Comparison of ENCODE assay signal across 19 mouse cellular contexts in genomic region chr7:80702510-80702909, GRCm38 (mm10). TPM values are rescaled to one million over a fixed set of nuclear protein-coding genes. Genes with fewer than 3 reads are reported as not detected.
DNase-seq lines count a peak whose midpoint lies in the region; ATAC-seq and TF ChIP-seq lines count a peak whose summit lies in the region.
"Had no signal": no experiment of that assay in that cellular context is flagged by ENCODE, and none has a peak within 500 bp of the region (broad histone marks: within the 10 kb centered on the region; RNA-seq: fewer than 3 reads in every experiment).

No protein-coding gene starts in this region.

- peak; percentile 22 to 27; a peak in 2 of 4 replicates for TF ChIP-seq EP300 in MEL (IDR thresholded peaks at IDR 0.05; ENCODE audit: low read depth in 1 of 2, low read length in 2 of 2)

- DNase-seq in 3T3-L1 (ENCODE audit: low read depth, low spot score) (peak; percentile 16), MEL (ENCODE audit: low read depth, low spot score) (peak; percentile 51)
- no peak for DNase-seq in right cerebral cortex, postnatal 36 days (ENCODE audit: low spot score in 2 of 2)
- DNase-seq in right cerebral cortex, postnatal 10 days (ENCODE audit: low spot score in 2 of 2), result no peak
- DNase-seq in gastrocnemius, postnatal 36 days, result no peak
- DNase-seq: cerebellum, postnatal 14 days; forebrain, postnatal 0 days; gastrocnemius, postnatal 10 days; kidney, adult 2 months; lung, embryonic 14.5 days had no signal

- peaks cover 0 to 29% of the 10 kb centered on the region in 2 experiments; a peak in 2 of 4 replicates for H3K36me3 ChIP-seq in MEL (ENCODE audit: control insufficient read depth in 1 of 2, insufficient read depth in 2 of 2, low read length in 2 of 2)
- H3K36me3 ChIP-seq in liver, embryonic 16.5 days (ENCODE audit: control insufficient read depth, insufficient read depth), result no peaks in the 10 kb centered on the region
- H3K36me3 ChIP-seq in forebrain, embryonic 15.5 days, result no peaks in the 10 kb centered on the region
- H3K36me3 ChIP-seq: limb, embryonic 10.5 days; neural tube, embryonic 12.5 days had no signal

- no peak overlapping the region for H3K4me3 ChIP-seq in MEL (ENCODE audit: control insufficient read depth in 1 of 2, insufficient read depth in 1 of 2, low read depth in 2 of 2, low read length in 2 of 2)
- H3K4me3 ChIP-seq in liver, embryonic 16.5 days (ENCODE audit: low read depth, low read length), result no peak overlapping the region
- no peak overlapping the region for H3K4me3 ChIP-seq in forebrain, embryonic 15.5 days
- H3K4me3 ChIP-seq: limb, embryonic 10.5 days; neural tube, embryonic 12.5 days had no signal

- H3K4me2 ChIP-seq in liver, embryonic 16.5 days (ENCODE audit: low read depth, low read length), result peak overlapping the region; percentile 23; the same call in 1 of the 2 replicates
- H3K4me2 ChIP-seq in forebrain, embryonic 15.5 days (replicated peaks), result no peak overlapping the region
- H3K4me2 ChIP-seq: heart, embryonic 11.5 days; lung, embryonic 14.5 days; neural tube, embryonic 12.5 days had no signal

- TF ChIP-seq CTCF in MEL (IDR thresholded peaks at IDR 0.05 in 2 of 3, conservative IDR thresholded peaks at IDR 0.05 in 1 of 3; ENCODE audit: control insufficient read depth in 1 of 3, insufficient read depth in 1 of 3, low read depth in 2 of 3, low read length in 3 of 3, poor library complexity in 1 of 3, severe bottlenecking in 1 of 3), result peak in 1 of 3 experiments; percentile 18; a peak in 1 of 6 replicates

- H3K27me3 ChIP-seq in MEL (ENCODE audit: control insufficient read depth in 1 of 2, insufficient read depth in 2 of 2, low read length in 2 of 2), result no peaks in the 10 kb centered on the region
- H3K27me3 ChIP-seq in liver, embryonic 16.5 days (ENCODE audit: control insufficient read depth, insufficient read depth, low read depth, low read length), result no peaks in the 10 kb centered on the region
- H3K27me3 ChIP-seq in forebrain, embryonic 15.5 days, result no peaks in the 10 kb centered on the region
- H3K27me3 ChIP-seq: neural tube, embryonic 12.5 days; Patski had no signal

- no peaks in the 10 kb centered on the region for H3K9me3 ChIP-seq in MEL (replicated peaks; ENCODE audit: insufficient read depth, low read length)
- H3K9me3 ChIP-seq in liver, embryonic 16.5 days (replicated peaks; ENCODE audit: control insufficient read depth, low read length), result no peaks in the 10 kb centered on the region
- no peaks in the 10 kb centered on the region for H3K9me3 ChIP-seq in forebrain, embryonic 15.5 days
- H3K9me3 ChIP-seq: limb, embryonic 10.5 days; neural tube, embryonic 12.5 days had no signal

- H3K79me2 ChIP-seq in MEL (ENCODE audit: control insufficient read depth, insufficient read depth, low read length, poor library complexity), result no peaks in the 10 kb centered on the region

- intact Hi-C loops in gastrocnemius, postnatal 36 days (cut with DNase I), result no loop called here

- H3K27ac ChIP-seq in MEL (ENCODE audit: control insufficient read depth, low read depth, low read length), result no peak overlapping the region
- peak overlapping the region; percentile 56; the same call in 1 of the 2 replicates for H3K27ac ChIP-seq in liver, embryonic 16.5 days (ENCODE audit: low read length)
- H3K27ac ChIP-seq in forebrain, embryonic 15.5 days (replicated peaks), result no peak overlapping the region
- H3K27ac ChIP-seq: hindbrain, postnatal 0 days; limb, embryonic 10.5 days; neural tube, embryonic 12.5 days had no signal

- no peak for TF ChIP-seq RAD21 in MEL (IDR thresholded peaks at IDR 0.05; ENCODE audit: low read depth, low read length)

- H3K9ac ChIP-seq in MEL (ENCODE audit: control insufficient read depth, low read depth, low read length, poor library complexity, severe bottlenecking), result no peak overlapping the region
- no peak overlapping the region for H3K9ac ChIP-seq in liver, embryonic 16.5 days (ENCODE audit: low read depth, low read length)
- H3K9ac ChIP-seq in forebrain, embryonic 15.5 days (replicated peaks), result no peak overlapping the region
- H3K9ac ChIP-seq: forebrain, postnatal 0 days; lung, embryonic 14.5 days; neural tube, embryonic 12.5 days had no signal

- 24% methylated on average over 6 of the region's 6 CpGs for WGBS in liver, embryonic 16.5 days (ENCODE audit: insufficient replicate concordance)
- WGBS in forebrain, embryonic 15.5 days, result 67% methylated on average over 6 of the region's 6 CpGs

- ATAC-seq in erythroblast, adult 5-6 weeks (replicated peaks; ENCODE audit: low FRiP score, poor library complexity, severe bottlenecking), result peak; percentile 81
- ATAC-seq in liver, embryonic 16.5 days (ENCODE audit: low read depth), result peak; percentile 89
- ATAC-seq in forebrain, embryonic 15.5 days (replicated peaks), result no peak
- ATAC-seq: CD4-positive, CD25-positive, alpha-beta regulatory T cell, adult 4 months; forebrain, postnatal 0 days; hindbrain, postnatal 0 days; Patski had no signal

- H3K4me1 ChIP-seq in MEL (ENCODE audit: control insufficient read depth in 1 of 2, insufficient read depth in 2 of 2, low read length in 2 of 2), result peaks cover 9 to 31% of the 10 kb centered on the region in 2 experiments
- peaks cover 19% of the 10 kb centered on the region for H3K4me1 ChIP-seq in liver, embryonic 16.5 days (ENCODE audit: control insufficient read depth, low read depth, low read length)
- H3K4me1 ChIP-seq in forebrain, embryonic 15.5 days, result no peaks in the 10 kb centered on the region
- H3K4me1 ChIP-seq: limb, embryonic 10.5 days; neural tube, embryonic 12.5 days had no signal

- no peak for TF ChIP-seq POLR2A in MEL (IDR thresholded peaks at IDR 0.05; ENCODE audit: control insufficient read depth in 1 of 2, insufficient read depth in 1 of 2, low read depth in 1 of 2, low read length in 2 of 2, poor library complexity in 1 of 2)

TF ChIP-seq in MEL, 35 proteins besides CTCF, POLR2A, EP300 and RAD21:
- TF ChIP-seq GATA1 (IDR thresholded peaks at IDR 0.05; ENCODE audit: low read depth, low read length) (peak; percentile 20; the same call in 1 of the 2 replicates), UBTF (IDR thresholded peaks at IDR 0.05; ENCODE audit: borderline replicate concordance, insufficient read depth, low read depth, low read length) (no peak), TCF12 (IDR thresholded peaks at IDR 0.05; ENCODE audit: low read depth, low read length) (peak; percentile 18; the same call in 1 of the 2 replicates), POLR2AphosphoS2 (IDR thresholded peaks at IDR 0.05; ENCODE audit: low read length) (no peak), TAL1 (IDR thresholded peaks at IDR 0.05; ENCODE audit: low read length) (peak; percentile 44)
TF ChIP-seq in MEL: peak in this region for 3.

RNA-seq across cellular contexts. Expression of gene Crtc3, which starts 13.8 kb away (rescaled TPM):
- total RNA-seq in MEL (2012; rRNA removed), result 4.2 and 5.0 TPM in 2 replicates
- 10 to 100 TPM in 1 of 2 experiments, not detected in 1; 15.8 TPM for polyA plus RNA-seq in MEL (2012; ENCODE audit: insufficient read depth in 1 of 2, insufficient read length in 2 of 2, low read depth in 1 of 2, low replicate concordance in 2 of 2, missing spikeins in 1 of 2)
- 1.5 and 2.1 TPM in 2 replicates for total RNA-seq in erythroblast, adult 5-6 weeks (2015; ENCODE audit: low replicate concordance)
- 3.6 and 11.8 TPM in 2 replicates for total RNA-seq in erythroblast, adult 5-6 weeks (2017; ENCODE audit: low replicate concordance)
- 3.7 and 4.3 TPM in 2 replicates for polyA plus RNA-seq in liver, embryonic 16.5 days (2015; fragmentation: Nextera tagmentation; extraction: Ambion mirVana)
- 10 to 100 TPM; 10.2 to 10.3 TPM for total RNA-seq in gastrocnemius, postnatal 36 days (2021)
- polyA plus RNA-seq in forebrain, embryonic 15.5 days (2015; fragmentation: Nextera tagmentation; extraction: Ambion mirVana), result 17.0 and 20.9 TPM in 2 replicates

Comparison
In these comparisons a context has a peak if more than half of its experiments do, and no peak if none do; other contexts are left out.
1. DNase-seq: peak in 3T3-L1 (single experiment) and MEL (single experiment); none in right cerebral cortex, postnatal 36 days (0 of 2), right cerebral cortex, postnatal 10 days (0 of 2) and gastrocnemius, postnatal 36 days (0 of 2).